Mouse (Mus musculus) T-helper 17 cell (primary cell): ENCODE results near the gene Bcl2.
"Not testable (repeated sequence)": the region's sequence is repeated elsewhere in the genome, so short reads cannot be mapped to it uniquely, and the experiment has no call there.

ENCODE experiments used
- in situ Hi-C, 2 experiments: fragments of 300-600 bp; cut with MboI, MseI; formaldehyde crosslinking; loops; 1 replicate in 1 of 2; 2 replicates in 1 of 2; pipeline ENCODE4 v1.15.1; 2025; ENCODE audit warnings: high pct_unique_total_duplicates in 2 of 2

Gene Bcl2

GRCm38 (mm10) chr1:106565238-106565637, 148.8 kb downstream of the Bcl2 start:
- in situ Hi-C loops: no loop called here

- in situ Hi-C loops: no loop called here
These were observed 149.6 kb downstream of the Bcl2 start for GRCm38 (mm10) chr1:106564436-106564835.

- in situ Hi-C loops: no loop called here
These were observed 151.3 kb downstream of the Bcl2 start for GRCm38 (mm10) chr1:106562751-106563150.

- in situ Hi-C loops: no loop called here
These were observed 152.9 kb downstream of the Bcl2 start for GRCm38 (mm10) chr1:106561085-106561760.

GRCm38 (mm10) chr1:106560105-106560504, 154.0 kb downstream of the Bcl2 start:
- in situ Hi-C loops: no loop called here

- in situ Hi-C loops: loop anchor here in 1 of 2 experiments (5.0 kb wide), 1 partner anchor 153 kb away; the partner anchor contains the start of gene Bcl2
These were observed 154.9 kb downstream of the Bcl2 start for GRCm38 (mm10) chr1:106559116-106559605.

- in situ Hi-C loops: loop anchor here in 1 of 2 experiments (5.0 kb wide), 1 partner anchor 157 kb away; the partner anchor contains the start of gene Bcl2
These were observed 158.4 kb downstream of the Bcl2 start for GRCm38 (mm10) chr1:106555498-106556168.

GRCm38 (mm10) chr1:106553846-106554802, 159.9 kb downstream of the Bcl2 start:
- in situ Hi-C loops: no loop called here

GRCm38 (mm10) chr1:106552856-106553255, 161.2 kb downstream of the Bcl2 start:
- in situ Hi-C loops: no loop called here

GRCm38 (mm10) chr1:106550580-106550979, 163.5 kb downstream of the Bcl2 start:
- in situ Hi-C loops: no loop called here

GRCm38 (mm10) chr1:106549025-106549424, 165.0 kb downstream of the Bcl2 start:
- in situ Hi-C loops: no loop called here

GRCm38 (mm10) chr1:106544817-106545612, 169.1 kb downstream of the Bcl2 start:
- in situ Hi-C loops: no loop called here

GRCm38 (mm10) chr1:106542731-106543130, 171.3 kb downstream of the Bcl2 start:
- in situ Hi-C loops: no loop called here

GRCm38 (mm10) chr1:106541851-106542250, 172.2 kb downstream of the Bcl2 start:
- in situ Hi-C loops: no loop called here

- in situ Hi-C loops: no loop called here
These were observed 173.9 kb downstream of the Bcl2 start for GRCm38 (mm10) chr1:106540130-106540529.

- in situ Hi-C loops: no loop called here
These were observed 175.0 kb downstream of the Bcl2 start for GRCm38 (mm10) chr1:106539029-106539428.

GRCm38 (mm10) chr1:106534835-106535234, 179.2 kb downstream of the Bcl2 start:
- in situ Hi-C loops: not testable (repeated sequence)

GRCm38 (mm10) chr1:106529570-106529969, 184.5 kb downstream of the Bcl2 start:
- in situ Hi-C loops: no loop called here

- in situ Hi-C loops: no loop called here
These were observed 186.5 kb downstream of the Bcl2 start for GRCm38 (mm10) chr1:106527537-106527936.

GRCm38 (mm10) chr1:106526751-106527150, 187.3 kb downstream of the Bcl2 start:
- in situ Hi-C loops: no loop called here

- in situ Hi-C loops: no loop called here
These were observed 188.0 kb downstream of the Bcl2 start for GRCm38 (mm10) chr1:106526112-106526511.
